Mouse (Mus musculus): ENCODE results near the gene Tsks. TPM values are rescaled to one million over a fixed set of nuclear protein-coding genes. Genes with fewer than 3 reads are reported as not detected.

Gene Tsks
- polyA plus RNA-seq (2021; fragmentation: Nextera tagmentation): 0.28 and 0.35 TPM in 2 replicates
- long read RNA-seq, experiment 1, partial matches to known transcripts: 0 of 1 reads
- long read RNA-seq, experiment 1, other reads (novel, unspliced or antisense): 1 of 1 reads
- long read RNA-seq, experiment 2, partial matches to known transcripts: 0 of 2 reads
- long read RNA-seq, experiment 2, other reads (novel, unspliced or antisense): 2 of 2 reads

GRCm38 (mm10) chr7:44942904-44943303, at the start of gene Tsks:
Tsks (plus strand) TSS chr7:44943204.

GRCm38 (mm10) chr7:44895593-44896434, 47.2 kb upstream of the Tsks start, which contains the start of gene Fuz:
Fuz (plus strand) TSS chr7:44896079.

GRCm38 (mm10) chr7:44929204-44930151, 13.5 kb upstream of the Tsks start, which contains the start of gene Ap2a1:
Ap2a1 (minus strand) TSS chr7:44929496.

GRCm38 (mm10) chr7:44974383-44975116, 31.5 kb downstream of the Tsks start, which contains the start of gene Cpt1c:
Cpt1c (minus strand) TSS chr7:44974851.

GRCm38 (mm10) chr7:44986192-44986878, 43.3 kb downstream of the Tsks start, which contains the start of gene Prmt1:
Prmt1 (minus strand) TSS chr7:44986568.

GRCm38 (mm10) chr7:44997231-44997939, 54.4 kb downstream of the Tsks start, which contains the start of gene Irf3:
Irf3 (plus strand) TSS chr7:44997648.

GRCm38 (mm10) chr7:44998501-44998955, 55.5 kb downstream of the Tsks start, which contains the start of gene Bcl2l12:
Bcl2l12 (minus strand) TSS chr7:44998712.

Other genes with a start within 250 kb of the Tsks start
- gene Izumo2, start 234.5 kb upstream of the Tsks start, polyA plus RNA-seq (2021; fragmentation: Nextera tagmentation): not detected in 2 replicates
- gene Vrk3, start 194.8 kb upstream of the Tsks start, polyA plus RNA-seq (2021; fragmentation: Nextera tagmentation): 35.9 and 36.4 TPM in 2 replicates
- gene Zfp473, start 192.2 kb upstream of the Tsks start, polyA plus RNA-seq (2021; fragmentation: Nextera tagmentation): 0.11 and 0.16 TPM in 2 replicates
- 10.2 and 10.5 TPM in 2 replicates for gene Nup62, start 127.1 kb upstream of the Tsks start, polyA plus RNA-seq (2021; fragmentation: Nextera tagmentation)
- gene Il4i1, start 126.8 kb upstream of the Tsks start, polyA plus RNA-seq (2021; fragmentation: Nextera tagmentation): 0.57 and 0.79 TPM in 2 replicates
- gene Atf5, start 126.5 kb upstream of the Tsks start, polyA plus RNA-seq (2021; fragmentation: Nextera tagmentation): 0.68 and 0.74 TPM in 2 replicates
- 30.7 and 33.9 TPM in 2 replicates for gene Akt1s1, start 94.2 kb upstream of the Tsks start, polyA plus RNA-seq (2021; fragmentation: Nextera tagmentation)
- 57.9 and 60.7 TPM in 2 replicates for gene Tbc1d17, start 94.1 kb upstream of the Tsks start, polyA plus RNA-seq (2021; fragmentation: Nextera tagmentation)
- 27.8 and 30.3 TPM in 2 replicates for gene Pnkp, start 86.1 kb upstream of the Tsks start, polyA plus RNA-seq (2021; fragmentation: Nextera tagmentation)
- gene Ptov1, start 73.4 kb upstream of the Tsks start, polyA plus RNA-seq (2021; fragmentation: Nextera tagmentation): 147 and 187 TPM in 2 replicates
- 143 and 184 TPM in 2 replicates for gene Med25, start 50.5 kb upstream of the Tsks start, polyA plus RNA-seq (2021; fragmentation: Nextera tagmentation)
- gene Fuz, start 47.1 kb upstream of the Tsks start, polyA plus RNA-seq (2021; fragmentation: Nextera tagmentation): 12.1 TPM in 2 replicates
- 34.8 and 42.1 TPM in 2 replicates for gene Ap2a1, start 13.7 kb upstream of the Tsks start, polyA plus RNA-seq (2021; fragmentation: Nextera tagmentation)
- gene Cpt1c, start 31.6 kb downstream of the Tsks start, polyA plus RNA-seq (2021; fragmentation: Nextera tagmentation): 86.2 and 86.7 TPM in 2 replicates
- gene Prmt1, start 43.4 kb downstream of the Tsks start, polyA plus RNA-seq (2021; fragmentation: Nextera tagmentation): 6.7 and 7.4 TPM in 2 replicates
- gene Irf3, start 54.4 kb downstream of the Tsks start, polyA plus RNA-seq (2021; fragmentation: Nextera tagmentation): 10.7 and 12.0 TPM in 2 replicates
- 1.6 and 2.6 TPM in 2 replicates for gene Bcl2l12, start 55.5 kb downstream of the Tsks start, polyA plus RNA-seq (2021; fragmentation: Nextera tagmentation)
- gene Scaf1, start 73.2 kb downstream of the Tsks start, polyA plus RNA-seq (2021; fragmentation: Nextera tagmentation): 63.8 and 108 TPM in 2 replicates
- gene Rras, start 74.8 kb downstream of the Tsks start, polyA plus RNA-seq (2021; fragmentation: Nextera tagmentation): 3.8 and 4.0 TPM in 2 replicates
- 4.7 and 5.4 TPM in 2 replicates for gene Prr12, start 109.7 kb downstream of the Tsks start, polyA plus RNA-seq (2021; fragmentation: Nextera tagmentation)
- 36.0 and 41.3 TPM in 2 replicates for gene Nosip, start 119.2 kb downstream of the Tsks start, polyA plus RNA-seq (2021; fragmentation: Nextera tagmentation)
- 9.2 and 10.8 TPM in 2 replicates for gene Prrg2, start 119.5 kb downstream of the Tsks start, polyA plus RNA-seq (2021; fragmentation: Nextera tagmentation)
- gene Rcn3, start 149.0 kb downstream of the Tsks start, polyA plus RNA-seq (2021; fragmentation: Nextera tagmentation): 26.1 and 29.3 TPM in 2 replicates
- gene Fcgrt, start 160.6 kb downstream of the Tsks start, polyA plus RNA-seq (2021; fragmentation: Nextera tagmentation): 28.3 and 34.8 TPM in 2 replicates
- gene Rps11, start 181.2 kb downstream of the Tsks start, polyA plus RNA-seq (2021; fragmentation: Nextera tagmentation): 1,326 and 1,360 TPM in 2 replicates
- gene Rpl13a, start 185.6 kb downstream of the Tsks start, polyA plus RNA-seq (2021; fragmentation: Nextera tagmentation): 1,601 and 1,782 TPM in 2 replicates
- not detected in 2 replicates for gene Gm45713, start 193.0 kb downstream of the Tsks start, polyA plus RNA-seq (2021; fragmentation: Nextera tagmentation)
- 0.68 and 1.4 TPM in 2 replicates for gene Flt3l, start 193.2 kb downstream of the Tsks start, polyA plus RNA-seq (2021; fragmentation: Nextera tagmentation)
- gene Pih1d1, start 211.1 kb downstream of the Tsks start, polyA plus RNA-seq (2021; fragmentation: Nextera tagmentation): 40.3 and 47.7 TPM in 2 replicates
- gene Aldh16a1, start 211.4 kb downstream of the Tsks start, polyA plus RNA-seq (2021; fragmentation: Nextera tagmentation): 4.6 and 5.2 TPM in 2 replicates
- gene Slc17a7, start 220.7 kb downstream of the Tsks start, polyA plus RNA-seq (2021; fragmentation: Nextera tagmentation): 52.3 and 68.3 TPM in 2 replicates
- gene Gfy, start 236.4 kb downstream of the Tsks start, polyA plus RNA-seq (2021; fragmentation: Nextera tagmentation): not detected in 2 replicates
- gene Pth2, start 237.8 kb downstream of the Tsks start, polyA plus RNA-seq (2021; fragmentation: Nextera tagmentation): not detected in 2 replicates

All from layer of hippocampus, adult 6 months (tissue).